Mouse (Mus musculus) spleen, adult 2 months (tissue): ENCODE data around the gene Hoxd10. TPM values are rescaled to one million over a fixed set of nuclear protein-coding genes. Genes with fewer than 3 reads are reported as not detected.

ENCODE experiments used
- DNase-seq, 2 experiments: peaks; one replicate each; pipeline versions ENCODE4 v3.0.0 to v3.0.0-alpha.2; 2012 to 2021; ENCODE audit warnings: low spot score in 2 of 2, low read depth in 1 of 2
- H3K27ac ChIP-seq: fragments of 200-500 bp; 2 replicates; pipeline ENCODE4 v1.5.1; 2012; ENCODE audit warnings: low read length, inconsistent platforms; ENCODE audit not compliant: insufficient read depth
- H3K27me3 ChIP-seq: fragments of 200-500 bp; 2 replicates; pipeline ENCODE4 v1.6.1; 2012; ENCODE audit warnings: mild to moderate bottlenecking, moderate library complexity, low read length, inconsistent platforms; ENCODE audit not compliant: control insufficient read depth, insufficient read depth
- H3K36me3 ChIP-seq: fragments of 200-500 bp; 2 replicates; pipeline ENCODE4 v1.6.1; 2012; ENCODE audit warnings: mild to moderate bottlenecking, low read length, inconsistent platforms; ENCODE audit not compliant: control insufficient read depth, insufficient read depth
- H3K4me1 ChIP-seq: fragments of 200-500 bp; 2 replicates; pipeline ENCODE4 v1.6.1; 2011; ENCODE audit warnings: inconsistent platforms; ENCODE audit not compliant: control insufficient read depth, insufficient read depth, insufficient read length
- H3K4me3 ChIP-seq: fragments of 200-500 bp; 2 replicates; pipeline ENCODE4 v1.5.1; 2011; ENCODE audit warnings: mild to moderate bottlenecking, inconsistent platforms; ENCODE audit not compliant: insufficient read depth, insufficient read length; ENCODE audit errors: extremely low read depth
- CTCF ChIP-seq: fragments of 200-500 bp; IDR thresholded peaks from 2 replicates; pipeline ENCODE4 v1.5.1; 2011; ENCODE audit warnings: mild to moderate bottlenecking, inconsistent platforms; ENCODE audit not compliant: insufficient read depth, insufficient read length, insufficient replicate concordance; ENCODE audit errors: extremely low read depth
- POLR2A ChIP-seq: fragments of 200-500 bp; IDR thresholded peaks from 2 replicates; pipeline ENCODE4 v1.6.1; 2011; ENCODE audit warnings: low read depth, low read length, inconsistent platforms
- WGBS: fragments of 180-500 bp; shearing (Covaris S2); methylation state at CpG from one replicate; pipeline ENCODE4 v1.1.7; 2018; 5-methylcytosine and 5-hydroxymethylcytosine counted together
- polyA plus RNA-seq: library from polyadenylated mRNA; depleted of rRNA; stranded (reverse); fragments of >200 nt; gene quantifications from 2 replicates; pipeline ENCODE4 v1.2.3, GENCODE M21; 2012

The Hoxd10 gene
- polyA plus RNA-seq, 1 experiment = not detected

GRCm38 (mm10) chr2:74730331-74730730 is 38.6 kb downstream of the Hoxd10 start:
- Histone ChIP-seq H3K4me3 (no peak overlapping the region), H3K27ac (no peak overlapping the region), H3K27me3 (peaks cover 29% of the 10 kb centered on the region), H3K4me1 (no peaks in the 10 kb centered on the region), H3K36me3 (no peaks in the 10 kb centered on the region)
- WGBS = 65% methylated on average over 8 of the region's 8 CpGs
- TF ChIP-seq CTCF (no peak), POLR2A (no peak)
- no peak for DNase-seq

DNA sequence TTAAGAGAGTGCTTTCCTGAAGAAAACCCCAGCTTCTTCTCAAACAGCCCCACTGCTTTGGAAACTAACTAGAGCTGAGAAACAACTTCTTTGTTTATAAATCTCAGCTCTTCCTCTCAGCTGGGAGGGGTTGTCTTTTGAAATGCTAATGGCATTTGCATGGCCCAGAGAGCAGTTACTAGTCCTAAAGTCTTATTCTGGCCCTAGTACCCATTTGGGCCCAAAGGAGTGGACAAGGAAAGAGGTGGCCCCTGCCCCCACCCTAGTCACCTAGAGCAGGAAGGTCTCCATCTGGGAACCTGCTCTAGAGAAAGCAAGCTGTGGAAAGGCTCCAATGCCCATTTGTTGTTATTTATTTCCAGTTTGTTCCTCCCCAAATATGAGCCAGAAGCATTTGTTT is 39.3 kb downstream of the Hoxd10 start:
- H3K27ac ChIP-seq = no peak overlapping the region
- peaks cover 31% of the 10 kb centered on the region for H3K27me3 ChIP-seq
- TF ChIP-seq CTCF (no peak), POLR2A (no peak)
- H3K4me3 ChIP-seq = no peak overlapping the region
- DNase-seq = no peak
- H3K36me3 ChIP-seq = no peaks in the 10 kb centered on the region
- no peaks in the 10 kb centered on the region for H3K4me1 ChIP-seq

GRCm38 (mm10) chr2:74731799-74732512 is 40.2 kb downstream of the Hoxd10 start:
- Histone ChIP-seq H3K36me3 (no peaks in the 10 kb centered on the region), H3K4me3 (no peak overlapping the region), H3K27me3 (peaks cover 33% of the 10 kb centered on the region), H3K4me1 (no peaks in the 10 kb centered on the region), H3K27ac (no peak overlapping the region)
- no peak for DNase-seq
- WGBS = 35% methylated on average over 9 of the region's 9 CpGs
- TF ChIP-seq CTCF (no peak), POLR2A (no peak)

- WGBS = 7% methylated on average over 52 of the region's 52 CpGs
- DNase-seq = no peak
- Histone ChIP-seq H3K27ac (no peak overlapping the region), H3K4me1 (no peaks in the 10 kb centered on the region), H3K4me3 (no peak overlapping the region), H3K36me3 (no peaks in the 10 kb centered on the region), H3K27me3 (peaks cover 34% of the 10 kb centered on the region)
- no peak for TF ChIP-seq CTCF
- TF ChIP-seq POLR2A = no peak
Observed at GRCm38 (mm10) chr2:74732513-74733316, 41.0 kb downstream of the Hoxd10 start.

- H3K4me3 ChIP-seq = no peak overlapping the region
- TF ChIP-seq POLR2A (no peak), CTCF (no peak)
- H3K36me3 ChIP-seq = no peaks in the 10 kb centered on the region
- no peaks in the 10 kb centered on the region for H3K4me1 ChIP-seq
- peaks cover 32% of the 10 kb centered on the region for H3K27me3 ChIP-seq
- H3K27ac ChIP-seq = no peak overlapping the region
- no peak for DNase-seq
- WGBS = 3% methylated on average over 16 of the region's 16 CpGs
Observed at GRCm38 (mm10) chr2:74733317-74733661, 41.6 kb downstream of the Hoxd10 start.

GRCm38 (mm10) chr2:74733765-74734164 is 42.0 kb downstream of the Hoxd10 start:
- TF ChIP-seq CTCF = no peak
- no peaks in the 10 kb centered on the region for H3K4me1 ChIP-seq
- no peak for DNase-seq
- H3K4me3 ChIP-seq = no peak overlapping the region
- WGBS = 12% methylated on average over 6 of the region's 6 CpGs
- peaks cover 29% of the 10 kb centered on the region for H3K27me3 ChIP-seq
- H3K27ac ChIP-seq = no peak overlapping the region
- no peaks in the 10 kb centered on the region for H3K36me3 ChIP-seq

DNA sequence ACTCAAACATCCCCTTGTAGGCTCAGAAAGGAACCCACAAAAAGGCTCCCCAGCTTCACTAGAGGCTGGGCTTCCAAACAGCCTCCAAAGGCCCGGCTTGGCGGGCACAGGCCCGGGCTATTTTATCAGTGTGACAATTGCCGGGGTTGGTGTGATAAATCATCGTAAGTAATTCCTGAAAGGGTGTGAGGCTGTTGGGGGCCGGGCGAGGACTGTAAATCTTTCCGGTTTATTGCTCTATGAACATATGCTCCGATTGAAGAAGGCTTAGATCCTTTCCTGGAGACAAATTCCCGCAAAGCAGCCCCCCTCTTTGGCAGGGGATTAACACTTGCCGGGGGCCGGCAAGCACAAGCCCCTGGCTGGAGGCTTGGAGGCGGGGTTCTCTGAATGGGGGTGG is 42.7 kb downstream of the Hoxd10 start:
- no peak for DNase-seq
- H3K27me3 ChIP-seq = peaks cover 32% of the 10 kb centered on the region
- H3K4me1 ChIP-seq = no peaks in the 10 kb centered on the region
- no peaks in the 10 kb centered on the region for H3K36me3 ChIP-seq
- no peak overlapping the region for H3K27ac ChIP-seq
- no peak for TF ChIP-seq CTCF
- no peak for TF ChIP-seq POLR2A
- H3K4me3 ChIP-seq = no peak overlapping the region
- 10% methylated on average over 13 of the region's 13 CpGs for WGBS
